ENCODE assay signal across 20 mouse cellular contexts in genomic region chr12:116469096-116469495, GRCm38 (mm10). TPM values are rescaled to one million over a fixed set of nuclear protein-coding genes. Genes with fewer than 3 reads are reported as not detected.
DNase-seq lines count a peak whose midpoint lies in the region; ATAC-seq lines count a peak whose summit lies in the region.
"Had no signal": no experiment of that assay in that cellular context is flagged by ENCODE, and none has a peak within 500 bp of the region (broad histone marks: within the 10 kb centered on the region; RNA-seq: fewer than 3 reads in every experiment).

No protein-coding gene starts in this region.

- no peak overlapping the region for H3K27ac ChIP-seq in limb, embryonic 11.5 days (replicated peaks; ENCODE audit: low read depth, low read length)
- H3K27ac ChIP-seq in limb, embryonic 10.5 days = no peak overlapping the region
- H3K27ac ChIP-seq: embryonic facial prominence, embryonic 12.5 days; forebrain, embryonic 15.5 days; hindbrain, embryonic 12.5 days had no signal

- no peaks in the 10 kb centered on the region for H3K27me3 ChIP-seq in limb, embryonic 11.5 days (ENCODE audit: control insufficient read depth, insufficient read depth, low read length)
- no peaks in the 10 kb centered on the region for H3K27me3 ChIP-seq in limb, embryonic 10.5 days (ENCODE audit: low read depth, poor library complexity, severe bottlenecking)
- H3K27me3 ChIP-seq: embryonic facial prominence, embryonic 12.5 days; forebrain, embryonic 15.5 days; heart, embryonic 12.5 days; hindbrain, embryonic 12.5 days; Patski had no signal

- peak; percentile 11 for DNase-seq in limb, embryonic 11.5 days (ENCODE audit: low spot score)
- DNase-seq in limb, embryonic 10.5 days (ENCODE audit: low spot score) = no peak
- DNase-seq in layer of hippocampus, adult 18-20 months (ENCODE audit: low spot score in 2 of 2) = no peak
- DNase-seq in adrenal gland, postnatal 14 days = no peak
- no peak for DNase-seq in lung, postnatal 36 days
- DNase-seq: adrenal gland, postnatal 36 days; cerebellum, adult 11 months; cerebellum, adult 8-10 months; cerebellum, postnatal 25 days; gastrocnemius, postnatal 10 days had no signal

- no peak overlapping the region for H3K9ac ChIP-seq in limb, embryonic 11.5 days (ENCODE audit: low read length)
- H3K9ac ChIP-seq: embryonic facial prominence, embryonic 12.5 days; forebrain, embryonic 15.5 days; heart, embryonic 12.5 days; hindbrain, embryonic 12.5 days had no signal

- H3K36me3 ChIP-seq in limb, embryonic 11.5 days (ENCODE audit: control insufficient read depth, insufficient read depth, low read length) = no peaks in the 10 kb centered on the region
- H3K36me3 ChIP-seq in limb, embryonic 10.5 days = peaks cover 18% of the 10 kb centered on the region
- H3K36me3 ChIP-seq: embryonic facial prominence, embryonic 12.5 days; forebrain, embryonic 15.5 days; hindbrain, embryonic 12.5 days had no signal

- ATAC-seq in limb, embryonic 11.5 days (ENCODE audit: insufficient number of reproducible peaks, low FRiP score, low TSS enrichment, low read depth) = no peak
- peak; percentile 16 for ATAC-seq in CD4-positive, CD25-positive, alpha-beta regulatory T cell, adult 4 months
- ATAC-seq in megakaryocyte, adult 5-6 weeks (ENCODE audit: poor library complexity, severe bottlenecking) = peak; percentile 33; the same call in 1 of the 2 replicates
- ATAC-seq: activated CD4-positive, CD25-positive, alpha-beta regulatory T cell, adult 4 months; forebrain, embryonic 15.5 days; hindbrain, embryonic 16.5 days; Patski had no signal

- no peaks in the 10 kb centered on the region for H3K9me3 ChIP-seq in limb, embryonic 11.5 days (ENCODE audit: control insufficient read depth, low read length)
- H3K9me3 ChIP-seq in limb, embryonic 10.5 days (replicated peaks) = no peaks in the 10 kb centered on the region
- H3K9me3 ChIP-seq: embryonic facial prominence, embryonic 12.5 days; forebrain, embryonic 15.5 days; heart, embryonic 12.5 days; hindbrain, embryonic 12.5 days had no signal

- no peaks in the 10 kb centered on the region for H3K4me1 ChIP-seq in limb, embryonic 11.5 days (ENCODE audit: control insufficient read depth, insufficient read depth, low read length)
- no peaks in the 10 kb centered on the region for H3K4me1 ChIP-seq in limb, embryonic 10.5 days
- H3K4me1 ChIP-seq: embryonic facial prominence, embryonic 12.5 days; forebrain, embryonic 15.5 days; heart, embryonic 12.5 days; hindbrain, embryonic 12.5 days had no signal

- WGBS in limb, embryonic 11.5 days = 93% methylated on average over 3 of the region's 3 CpGs
- WGBS in limb, embryonic 10.5 days = 88% methylated on average over 3 of the region's 3 CpGs

- no peak overlapping the region for H3K4me3 ChIP-seq in limb, embryonic 11.5 days (ENCODE audit: low read depth, low read length)
- no peak overlapping the region for H3K4me3 ChIP-seq in limb, embryonic 10.5 days
- H3K4me3 ChIP-seq: embryonic facial prominence, embryonic 12.5 days; forebrain, embryonic 15.5 days; heart, embryonic 12.5 days; hindbrain, embryonic 12.5 days had no signal

- H3K4me2 ChIP-seq in limb, embryonic 11.5 days (ENCODE audit: low read depth, severe bottlenecking) = no peak overlapping the region
- H3K4me2 ChIP-seq: embryonic facial prominence, embryonic 12.5 days; forebrain, embryonic 15.5 days; heart, embryonic 12.5 days; hindbrain, embryonic 12.5 days had no signal

RNA-seq across cellular contexts. Expression of gene Ptprn2, which starts 16.4 kb away (rescaled TPM):
- 0.11 TPM in 1 of 2 replicates, not detected in the other for polyA plus RNA-seq in limb, embryonic 11.5 days (2014; fragmentation: Nextera tagmentation; extraction: Ambion mirVana)
- 0.09 and 0.16 TPM in 2 replicates for polyA plus RNA-seq in limb, embryonic 10.5 days (2016; fragmentation: Nextera tagmentation; extraction: Ambion mirVana)
- not detected for polyA plus RNA-seq in CD4-positive, CD25-positive, alpha-beta regulatory T cell, adult 4 months (2017; shearing (Covaris generic))
- total RNA-seq in megakaryocyte, adult 5-6 weeks (2015) = not detected in 2 replicates
- not detected in 2 replicates for total RNA-seq in megakaryocyte, adult 5-6 weeks (2017)
- total RNA-seq in layer of hippocampus, adult 18-20 months (2021) = 100 to 1,000 TPM; 296 to 297 TPM
- total RNA-seq in adrenal gland, postnatal 14 days (2021) = 15.4 and 17.8 TPM in 2 replicates
- total RNA-seq: heart, postnatal 25 days had no signal
- polyA plus RNA-seq: activated CD4-positive, CD25-positive, alpha-beta regulatory T cell, adult 4 months; Patski had no signal

Comparison
In these comparisons a context has a peak if more than half of its experiments do, and no peak if none do; other contexts are left out.
1. RNA of gene Ptprn2, which starts 16.4 kb away (total RNA-seq): 296 to 297 TPM in layer of hippocampus, adult 18-20 months; 15.4 to 17.8 TPM in adrenal gland, postnatal 14 days and not detected in megakaryocyte, adult 5-6 weeks; every median in the first group is over 10 times any median in the second.